Mouse (Mus musculus): Measurements from ENCODE around the gene S1pr2. TPM values are rescaled to one million over a fixed set of nuclear protein-coding genes. Genes with fewer than 3 reads are reported as not detected.

The S1pr2 gene
- polyA plus RNA-seq, 2 experiments, result 28.3 to 59.9 TPM

GRCm38 (mm10) chr9:20975431-20976215, 958 bp downstream of the S1pr2 start:
- no peak for TF ChIP-seq POLR2A (IDR thresholded peaks at IDR 0.05; ENCODE audit: borderline replicate concordance, extremely low read depth, insufficient read depth, insufficient read length)
- peak overlapping the region; percentile 93 for H3K9ac ChIP-seq (ENCODE audit: low read depth, low read length, severe bottlenecking)
- peak overlapping the region; percentile 70 for H3K4me2 ChIP-seq (replicated peaks; ENCODE audit: low read depth, low read length, severe bottlenecking)
- under 1% methylated on average over 42 of the region's 45 CpGs for WGBS
- peaks cover 45% of the 10 kb centered on the region for H3K4me1 ChIP-seq (ENCODE audit: control insufficient read depth, insufficient read depth, low read length)
- ATAC-seq (ENCODE audit: low FRiP score, low read depth), result no peak
- H3K27ac ChIP-seq (replicated peaks; ENCODE audit: low read depth, low read length), result peak overlapping the region; percentile 98
- H3K9me3 ChIP-seq (ENCODE audit: control insufficient read depth, low read length), result no peaks in the 10 kb centered on the region
- H3K27me3 ChIP-seq (ENCODE audit: control insufficient read depth, insufficient read depth, low read length), result no peaks in the 10 kb centered on the region
- peak overlapping the region; percentile 92 for H3K4me3 ChIP-seq (replicated peaks; ENCODE audit: low read length)
- DNase-seq (ENCODE audit: low spot score), result peak; percentile 66
- H3K36me3 ChIP-seq (ENCODE audit: control insufficient read depth, insufficient read depth, low read length), result peaks cover 1% of the 10 kb centered on the region; the same call in 1 of the 2 replicates

DNA sequence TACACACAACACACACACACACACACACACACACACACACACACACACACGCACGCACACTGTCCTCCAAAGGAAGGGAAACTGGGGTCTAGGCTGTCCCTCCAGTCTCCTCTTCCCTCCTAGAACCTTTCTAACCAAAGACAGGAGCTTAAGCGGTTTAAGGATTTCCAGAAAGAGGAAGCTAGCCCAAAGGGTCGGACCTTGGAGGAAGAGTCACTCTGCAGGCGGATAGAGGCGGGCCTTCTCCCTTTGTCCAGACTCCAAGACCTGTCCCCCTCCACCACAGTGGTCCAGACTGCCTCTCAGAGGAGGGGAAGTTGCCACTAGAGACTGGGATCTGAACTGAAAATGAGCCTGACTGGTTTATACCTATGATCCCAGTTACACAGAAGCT, 2.9 kb downstream of the S1pr2 start:
- H3K4me1 ChIP-seq (ENCODE audit: control insufficient read depth, insufficient read depth, low read length), result peaks cover 45% of the 10 kb centered on the region
- H3K4me3 ChIP-seq (replicated peaks; ENCODE audit: low read length), result peak overlapping the region; percentile 28
- no peak for DNase-seq (ENCODE audit: low spot score)

GRCm38 (mm10) chr9:20973001-20973681, 3.4 kb downstream of the S1pr2 start:
- peaks cover 45% of the 10 kb centered on the region for H3K4me1 ChIP-seq (ENCODE audit: control insufficient read depth, insufficient read depth, low read length)
- ATAC-seq (ENCODE audit: low FRiP score, low read depth) (no peak), DNase-seq (ENCODE audit: low spot score) (no peak)
- H3K9me3 ChIP-seq (ENCODE audit: control insufficient read depth, low read length), result no peaks in the 10 kb centered on the region
- no peak for TF ChIP-seq POLR2A (IDR thresholded peaks at IDR 0.05; ENCODE audit: borderline replicate concordance, extremely low read depth, insufficient read depth, insufficient read length)
- no peaks in the 10 kb centered on the region for H3K27me3 ChIP-seq (ENCODE audit: control insufficient read depth, insufficient read depth, low read length)
- peak overlapping the region; percentile 95 for H3K27ac ChIP-seq (replicated peaks; ENCODE audit: low read depth, low read length)
- WGBS, result 69% methylated on average over 4 of the region's 4 CpGs
- H3K9ac ChIP-seq (ENCODE audit: low read depth, low read length, severe bottlenecking), result peak overlapping the region; percentile 59
- peak overlapping the region; percentile 28 for H3K4me3 ChIP-seq (replicated peaks; ENCODE audit: low read length)
- peak overlapping the region; percentile 70 for H3K4me2 ChIP-seq (replicated peaks; ENCODE audit: low read depth, low read length, severe bottlenecking)
- H3K36me3 ChIP-seq (ENCODE audit: control insufficient read depth, insufficient read depth, low read length), result peaks cover 20% of the 10 kb centered on the region

More for the DNA sequence above, 2.9 kb downstream of the S1pr2 start:
- Histone ChIP-seq H3K9me3 (ENCODE audit: control insufficient read depth, low read length) (no peaks in the 10 kb centered on the region), H3K9ac (ENCODE audit: low read depth, low read length, severe bottlenecking) (0 out of 2 replicates have a peak overlapping the region, but pooled peaks have one; percentile 21), H3K36me3 (ENCODE audit: control insufficient read depth, insufficient read depth, low read length) (peaks cover 14% of the 10 kb centered on the region), H3K27ac (replicated peaks; ENCODE audit: low read depth, low read length) (peak overlapping the region; percentile 95), H3K4me2 (replicated peaks; ENCODE audit: low read depth, low read length, severe bottlenecking) (peak overlapping the region; percentile 70), H3K27me3 (ENCODE audit: control insufficient read depth, insufficient read depth, low read length) (no peaks in the 10 kb centered on the region)
- 54% methylated on average over 5 of the region's 6 CpGs for WGBS
- ATAC-seq (ENCODE audit: low FRiP score, low read depth), result no peak
- TF ChIP-seq POLR2A (IDR thresholded peaks at IDR 0.05; ENCODE audit: borderline replicate concordance, extremely low read depth, insufficient read depth, insufficient read length), result no peak

GRCm38 (mm10) chr9:20972141-20972992, 4.2 kb downstream of the S1pr2 start:
- Histone ChIP-seq H3K36me3 (ENCODE audit: control insufficient read depth, insufficient read depth, low read length) (peaks cover 27% of the 10 kb centered on the region), H3K9me3 (ENCODE audit: control insufficient read depth, low read length) (no peaks in the 10 kb centered on the region), H3K4me2 (replicated peaks; ENCODE audit: low read depth, low read length, severe bottlenecking) (peak overlapping the region; percentile 70), H3K4me1 (ENCODE audit: control insufficient read depth, insufficient read depth, low read length) (peaks cover 45% of the 10 kb centered on the region), H3K4me3 (replicated peaks; ENCODE audit: low read length) (peak overlapping the region; percentile 28), H3K9ac (ENCODE audit: low read depth, low read length, severe bottlenecking) (peak overlapping the region; percentile 59), H3K27ac (replicated peaks; ENCODE audit: low read depth, low read length) (peak overlapping the region; percentile 95), H3K27me3 (ENCODE audit: control insufficient read depth, insufficient read depth, low read length) (no peaks in the 10 kb centered on the region)
- TF ChIP-seq POLR2A (IDR thresholded peaks at IDR 0.05; ENCODE audit: borderline replicate concordance, extremely low read depth, insufficient read depth, insufficient read length), result no peak
- ATAC-seq (ENCODE audit: low FRiP score, low read depth), result peak; percentile 56
- peak; percentile 78 for DNase-seq (ENCODE audit: low spot score)
- WGBS, result 15% methylated on average over 28 of the region's 28 CpGs

DNA sequence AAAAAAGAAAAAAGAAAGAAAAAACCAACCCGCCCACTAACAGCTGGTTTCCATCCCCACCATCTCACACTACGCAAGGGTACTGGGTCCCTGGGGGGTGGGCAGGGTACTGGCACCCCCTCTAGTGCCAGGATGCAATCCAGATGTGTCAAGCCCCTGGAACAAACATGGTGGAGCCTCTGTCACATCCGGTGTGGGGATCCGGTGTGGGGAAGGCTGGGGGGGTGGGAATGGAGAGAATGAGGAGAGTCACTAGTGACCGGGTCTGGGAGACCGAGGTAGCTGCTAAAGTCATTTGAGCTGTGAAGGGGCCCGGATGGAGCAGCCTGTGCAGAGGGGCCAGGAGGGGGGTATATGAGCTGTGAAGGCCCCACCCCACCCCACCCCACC, 4.8 kb downstream of the S1pr2 start:
- WGBS, result 18% methylated on average over 7 of the region's 7 CpGs
- peaks cover 41% of the 10 kb centered on the region for H3K4me1 ChIP-seq (ENCODE audit: control insufficient read depth, insufficient read depth, low read length)

More for the DNA sequence above, 4.8 kb downstream of the S1pr2 start:
- H3K27ac ChIP-seq (replicated peaks; ENCODE audit: low read depth, low read length), result peak overlapping the region; percentile 95
- H3K4me3 ChIP-seq (replicated peaks; ENCODE audit: low read length), result peak overlapping the region; percentile 4; the same call in 1 of the 2 replicates
- peak overlapping the region; percentile 59 for H3K9ac ChIP-seq (ENCODE audit: low read depth, low read length, severe bottlenecking)
- H3K9me3 ChIP-seq (ENCODE audit: control insufficient read depth, low read length), result no peaks in the 10 kb centered on the region
- DNase-seq (ENCODE audit: low spot score) (peak; percentile 80), ATAC-seq (ENCODE audit: low FRiP score, low read depth) (peak; percentile 73)
- no peak for TF ChIP-seq POLR2A (IDR thresholded peaks at IDR 0.05; ENCODE audit: borderline replicate concordance, extremely low read depth, insufficient read depth, insufficient read length)
- H3K4me2 ChIP-seq (replicated peaks; ENCODE audit: low read depth, low read length, severe bottlenecking), result peak overlapping the region; percentile 70
- no peaks in the 10 kb centered on the region for H3K27me3 ChIP-seq (ENCODE audit: control insufficient read depth, insufficient read depth, low read length)
- H3K36me3 ChIP-seq (ENCODE audit: control insufficient read depth, insufficient read depth, low read length), result peaks cover 34% of the 10 kb centered on the region
